Mouse (Mus musculus) ES-E14 (cell line): ENCODE measurements around the gene Thrap3. TPM values are rescaled to one million over a fixed set of nuclear protein-coding genes. Genes with fewer than 3 reads are reported as not detected.

Experiments used
- DNase-seq: peaks from one replicate; pipeline ENCODE4 v3.0.0-alpha.2; 2013; ENCODE audit warnings: low read depth, low spot score
- H3K27ac ChIP-seq: 2 replicates; pipeline ENCODE4 v1.5.1; 2012; ENCODE audit warnings: low read depth, mild to moderate bottlenecking, low read length, moderate library complexity, mixed read lengths; ENCODE audit not compliant: poor library complexity, insufficient read depth, severe bottlenecking
- H3K36me3 ChIP-seq: 2 replicates; pipeline ENCODE4 v1.6.1; 2012; ENCODE audit warnings: mild to moderate bottlenecking, low read length, moderate library complexity, mixed read lengths; ENCODE audit not compliant: control insufficient read depth, poor library complexity, insufficient read depth, severe bottlenecking
- H3K4me1 ChIP-seq, 2 experiments: fragments of 150-350 bp in 1 of 2; sonication (generic) in 1 of 2; 2 replicates each; pipeline ENCODE4 v1.6.1; 2012; ENCODE audit warnings: low read length in 2 of 2, mild to moderate bottlenecking in 1 of 2, mixed read lengths in 1 of 2; ENCODE audit not compliant: control insufficient read depth in 2 of 2, insufficient read depth in 2 of 2, poor library complexity in 1 of 2
- H3K4me3 ChIP-seq, 2 experiments: fragments of 150-350 bp in 1 of 2; sonication (generic) in 1 of 2; 2 replicates each; pipeline ENCODE4 v1.5.1; 2012; ENCODE audit warnings: low read length in 2 of 2, low read depth in 1 of 2, mild to moderate bottlenecking in 1 of 2, mixed read lengths in 1 of 2; ENCODE audit not compliant: insufficient read depth in 1 of 2, poor library complexity in 1 of 2, severe bottlenecking in 1 of 2
- H3K9ac ChIP-seq: 2 replicates; pipeline ENCODE4 v1.6.1; 2012; ENCODE audit warnings: low read depth, mild to moderate bottlenecking, low read length, mixed read lengths; ENCODE audit not compliant: poor library complexity, insufficient read depth, severe bottlenecking
- H3K9me3 ChIP-seq: fragments of 150-350 bp; sonication (generic); 2 replicates; pipeline ENCODE4 v1.6.1; 2012; ENCODE audit warnings: low read depth, mild to moderate bottlenecking, low read length; ENCODE audit not compliant: control insufficient read depth, insufficient read depth
- CHD2 ChIP-seq: IDR thresholded peaks from 2 replicates; pipeline ENCODE4 v1.6.1; 2014; ENCODE audit warnings: mild to moderate bottlenecking, low read depth, low read length, inconsistent platforms
- HCFC1 ChIP-seq: IDR thresholded peaks from 2 replicates; pipeline ENCODE4 v1.6.1; 2012; ENCODE audit warnings: low read length, inconsistent platforms, borderline replicate concordance; ENCODE audit not compliant: insufficient read depth
- MAFK ChIP-seq: IDR thresholded peaks from 2 replicates; pipeline ENCODE4 v1.6.1; 2014; ENCODE audit warnings: mild to moderate bottlenecking, low read depth, low read length, inconsistent platforms; ENCODE audit not compliant: insufficient read depth
- ZC3H11A ChIP-seq: IDR thresholded peaks from 2 replicates; pipeline ENCODE4 v1.6.1; 2012; ENCODE audit warnings: low read depth, mild to moderate bottlenecking, inconsistent platforms, low read length, borderline replicate concordance
- ZNF384 ChIP-seq: IDR thresholded peaks from 2 replicates; pipeline ENCODE4 v1.6.1; 2012; ENCODE audit warnings: low read depth, low read length, inconsistent platforms
- in situ Hi-C, 2 experiments: fragments of 600-800 bp; cut with MboI; formaldehyde crosslinking; loops; one replicate each; pipeline ENCODE4 v1.15.1; 2025; ENCODE audit warnings: low sequenced_read_pairs in 2 of 2, inconsistent platforms in 1 of 2; ENCODE audit not compliant: unreplicated experiment in 2 of 2
- total RNA-seq: library from RNA; depleted of rRNA; stranded (reverse); fragments of 300-350 nt; gene quantifications from 2 replicates; pipeline ENCODE4 v1.2.3, GENCODE M21; 2012; rRNA removed

Thrap3 gene
- 202 and 211 TPM in 2 replicates for total RNA-seq

DNA sequence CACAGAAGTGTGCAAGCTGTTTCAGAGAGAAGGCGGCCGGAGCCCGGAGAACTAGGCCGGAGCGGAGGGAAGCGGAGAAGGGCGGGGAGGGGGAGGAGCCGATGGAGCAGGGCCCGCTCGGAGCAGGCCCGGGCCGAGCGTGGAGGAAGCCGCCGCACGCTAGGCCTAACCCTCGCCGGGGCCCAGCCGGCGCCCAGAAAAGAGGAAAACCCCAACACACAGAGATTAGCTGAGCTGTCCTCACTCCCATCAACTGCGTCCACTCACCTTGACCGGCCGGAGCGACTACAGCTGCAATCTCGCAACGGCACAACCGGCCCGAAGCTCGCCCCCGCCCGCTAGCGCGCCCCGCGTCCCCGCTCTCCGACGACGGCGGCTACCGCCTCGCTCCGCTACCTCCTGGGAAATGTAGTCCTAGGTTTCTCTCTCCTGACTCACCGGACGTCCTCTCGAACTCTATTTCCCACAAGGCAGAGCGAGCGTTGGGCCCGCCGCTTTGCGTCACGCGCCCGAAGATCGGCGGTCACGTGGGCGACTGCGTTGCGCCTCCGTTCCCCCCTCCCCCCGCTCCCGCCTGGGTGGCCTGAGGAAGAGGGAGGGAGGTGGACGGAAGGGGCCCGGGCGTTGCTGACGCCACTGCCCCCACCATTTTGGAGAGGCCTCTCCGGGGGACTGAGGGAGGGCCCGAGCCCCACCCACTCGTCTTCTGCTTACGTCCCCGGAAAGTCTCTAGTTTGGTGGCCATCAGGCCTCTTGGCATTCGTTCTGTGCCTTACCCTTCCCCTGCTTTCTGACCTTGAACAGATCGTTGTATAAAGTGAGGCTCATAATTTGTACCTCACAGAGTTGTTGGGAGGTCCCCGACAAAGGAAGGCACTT lies at the start of gene Thrap3:
Gene Thrap3 (minus strand): TSS at position 458 of the 879 bp plus-strand sequence.
- peak within 1 kb of the TSS; percentile 98 for H3K9ac ChIP-seq
- H3K9me3 ChIP-seq: no peaks in the 10 kb centered on the region
- peaks cover 5% of the 10 kb centered on the region; the same call in 1 of the 2 replicates for H3K36me3 ChIP-seq
- in situ Hi-C loops: no loop called here
- peak within 1 kb of the TSS; percentile 91 to 94 for H3K4me3 ChIP-seq
- peak; percentile 94 for DNase-seq
- peaks cover 11 to 20% of the 10 kb centered on the region in 2 experiments for H3K4me1 ChIP-seq
- peak; percentile 97 for TF ChIP-seq HCFC1
- TF ChIP-seq ZNF384: no peak
- TF ChIP-seq MAFK: no peak
- no peak for TF ChIP-seq CHD2
- H3K27ac ChIP-seq: peak within 1 kb of the TSS; percentile 96

DNA sequence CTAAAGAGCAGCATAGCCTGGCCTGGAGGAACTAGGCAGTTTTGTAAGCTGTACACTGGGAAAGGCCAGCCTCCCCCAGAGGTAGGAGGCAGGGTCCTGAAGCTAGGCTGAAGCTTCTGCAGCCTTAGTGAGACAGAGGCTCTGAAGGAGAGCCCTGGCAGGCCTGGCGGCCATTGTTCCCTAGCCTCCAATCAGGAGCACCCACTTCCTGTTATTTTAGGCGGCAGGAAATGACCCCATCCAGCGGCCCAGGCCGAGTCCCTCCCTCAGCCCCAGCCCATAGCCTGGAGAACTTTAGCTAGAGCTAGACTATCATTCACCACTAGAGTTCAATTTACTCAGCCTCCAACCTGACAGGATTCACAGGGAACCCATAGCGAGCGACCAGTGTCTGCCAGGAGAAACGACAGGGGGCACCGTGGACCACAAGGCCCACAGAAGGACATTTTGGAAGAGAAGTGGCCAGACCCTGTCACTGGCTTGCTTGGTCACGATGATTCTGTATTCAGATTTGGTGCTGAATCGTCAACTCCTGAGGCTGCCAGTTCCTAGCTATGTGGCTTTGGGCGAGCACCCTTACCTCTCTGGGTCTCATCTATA lies 49.2 kb upstream of the Thrap3 start:
- in situ Hi-C loops: no loop called here
- DNase-seq: no peak
- H3K4me3 ChIP-seq: no peak overlapping the region; a peak in 2 of 4 replicates
- peaks cover 0 to 24% of the 10 kb centered on the region in 2 experiments; a peak in 3 of 4 replicates for H3K4me1 ChIP-seq
- H3K27ac ChIP-seq: no peak overlapping the region
- H3K9ac ChIP-seq: peak overlapping the region; percentile 8; the same call in 1 of the 2 replicates
- TF ChIP-seq CHD2 (no peak), ZC3H11A (no peak), HCFC1 (no peak), ZNF384 (no peak), MAFK (no peak)
- H3K9me3 ChIP-seq: no peaks in the 10 kb centered on the region
- H3K36me3 ChIP-seq: no peaks in the 10 kb centered on the region

DNA sequence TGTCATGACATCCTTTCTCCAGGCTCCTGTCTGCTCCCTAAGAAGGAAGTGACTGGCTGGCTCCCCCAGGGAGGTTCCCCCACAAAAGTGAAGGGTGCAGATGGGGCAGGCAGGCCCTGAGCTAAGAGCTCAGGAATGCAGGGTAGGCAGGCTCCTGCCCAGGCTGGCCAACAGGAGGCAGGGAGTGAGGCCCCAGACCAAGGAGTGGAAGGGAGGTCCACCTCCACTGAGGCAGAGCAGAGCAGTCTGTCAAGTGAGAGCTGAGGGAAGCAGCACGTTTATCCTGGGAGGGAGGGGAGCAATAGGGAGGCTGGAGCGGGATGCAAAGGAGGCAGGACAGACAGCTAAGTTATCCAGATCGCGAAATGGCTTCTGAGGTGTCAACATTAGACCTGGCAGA lies 48.1 kb upstream of the Thrap3 start:
- DNase-seq: no peak
- H3K4me1 ChIP-seq: peaks cover 0 to 33% of the 10 kb centered on the region in 2 experiments; a peak in 3 of 4 replicates
- no peak overlapping the region for H3K27ac ChIP-seq
- in situ Hi-C loops: no loop called here
- no peaks in the 10 kb centered on the region for H3K9me3 ChIP-seq
- H3K9ac ChIP-seq: no peak overlapping the region
- H3K36me3 ChIP-seq: peaks cover 2% of the 10 kb centered on the region; the same call in 1 of the 2 replicates
- TF ChIP-seq ZC3H11A (no peak), MAFK (no peak), ZNF384 (no peak), CHD2 (no peak), HCFC1 (no peak)
- H3K4me3 ChIP-seq: no peak overlapping the region

DNA sequence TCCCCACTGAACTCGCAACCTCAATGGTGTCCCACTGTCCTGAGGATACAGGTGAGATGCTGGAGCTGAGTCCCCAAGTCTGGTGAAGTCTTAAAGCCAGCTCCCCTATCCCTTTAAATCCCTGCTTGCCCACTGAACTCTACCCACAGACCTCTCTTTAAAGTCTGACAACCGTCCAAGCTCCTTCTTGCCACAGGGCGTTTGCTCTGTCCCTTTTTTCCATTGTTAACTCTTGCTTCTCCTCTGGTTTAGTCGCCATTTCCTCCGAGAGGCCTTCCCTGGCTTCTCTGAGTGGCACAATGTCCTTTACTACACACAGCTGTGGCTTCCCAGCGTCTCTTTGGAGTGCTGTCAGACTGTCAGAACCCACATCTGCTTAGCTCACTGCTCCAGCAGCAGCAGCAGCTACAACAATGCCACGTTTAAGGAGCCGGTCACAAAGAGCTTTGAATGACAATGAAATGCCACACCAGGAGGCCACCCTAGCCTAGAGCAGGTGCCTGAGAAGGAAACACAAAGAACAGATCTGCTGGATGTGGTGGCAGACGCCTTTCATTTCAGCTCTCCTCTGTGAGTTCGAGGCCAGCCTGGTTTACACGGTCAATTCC lies 45.8 kb upstream of the Thrap3 start:
- Histone ChIP-seq H3K4me3 (no peak overlapping the region), H3K9me3 (no peaks in the 10 kb centered on the region), H3K9ac (no peak overlapping the region), H3K27ac (no peak overlapping the region), H3K4me1 (peaks cover 0 to 33% of the 10 kb centered on the region in 2 experiments; a peak in 3 of 4 replicates), H3K36me3 (peaks cover 5% of the 10 kb centered on the region; the same call in 1 of the 2 replicates)
- TF ChIP-seq MAFK (0 out of 2 replicates have a peak, but pooled peaks have one; percentile 2), ZNF384 (no peak), ZC3H11A (no peak)
- in situ Hi-C loops: no loop called here
- DNase-seq: peak; percentile 77
